Comparison of ENCODE assay signal across 24 mouse cellular contexts in the genomic region with DNA sequence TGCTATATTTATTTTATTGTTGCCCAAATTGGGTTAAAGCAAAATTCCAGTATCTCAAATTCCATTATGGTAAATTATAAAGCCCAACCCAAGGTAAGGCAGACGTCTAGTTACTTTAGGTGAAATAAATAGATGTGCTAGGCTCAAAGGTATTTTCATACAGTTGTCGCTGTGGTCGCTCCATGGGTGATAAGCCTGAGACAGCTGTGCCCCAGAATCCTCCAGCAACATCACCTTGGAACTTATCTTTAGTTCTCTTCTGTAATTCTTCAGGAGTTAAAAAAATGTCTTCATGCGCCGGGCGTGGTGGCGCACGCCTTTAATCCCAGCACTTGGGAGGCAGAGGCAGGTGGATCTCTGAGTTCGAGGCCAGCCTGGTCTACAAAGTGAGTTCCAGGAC.
"Had no signal": no experiment of that assay in that cellular context is flagged by ENCODE, and none has a peak within 500 bp of the region (broad histone marks: within the 10 kb centered on the region; RNA-seq: fewer than 3 reads in every experiment).

No protein-coding gene starts in this region.

- H3K27ac ChIP-seq: heart, embryonic 15.5 days; hindbrain, embryonic 13.5 days; hindbrain, embryonic 15.5 days; hindbrain, postnatal 0 days; kidney, embryonic 15.5 days; kidney, postnatal 0 days; limb, embryonic 13.5 days; limb, embryonic 15.5 days; liver, embryonic 13.5 days had no signal

- H3K9me3 ChIP-seq: hindbrain, embryonic 13.5 days; hindbrain, embryonic 15.5 days; kidney, embryonic 15.5 days; limb, embryonic 13.5 days; limb, embryonic 15.5 days had no signal

- H3K9ac ChIP-seq: heart, embryonic 15.5 days; hindbrain, embryonic 13.5 days; hindbrain, embryonic 15.5 days; kidney, embryonic 15.5 days; limb, embryonic 13.5 days; limb, embryonic 15.5 days; liver, embryonic 13.5 days had no signal

- H3K36me3 ChIP-seq: heart, embryonic 15.5 days; hindbrain, embryonic 13.5 days; hindbrain, embryonic 15.5 days; kidney, embryonic 15.5 days; limb, embryonic 13.5 days; limb, embryonic 15.5 days had no signal

- ATAC-seq: hindbrain, postnatal 0 days; intestine, embryonic 16.5 days had no signal

- H3K27me3 ChIP-seq: heart, embryonic 13.5 days; heart, embryonic 15.5 days; hindbrain, embryonic 13.5 days; hindbrain, embryonic 15.5 days; kidney, embryonic 15.5 days; limb, embryonic 13.5 days; limb, embryonic 15.5 days; liver, embryonic 13.5 days had no signal

- DNase-seq: gastrocnemius, postnatal 14 days; heart, postnatal 14 days; heart, postnatal 36 days; kidney, adult 11 months; kidney, adult 2 months; kidney, adult 9 months; kidney, postnatal 14 days; kidney, postnatal 36 days; layer of hippocampus, adult 9-11 months; layer of hippocampus, postnatal 36 days; left cerebral cortex, postnatal 4 days; liver, embryonic 13.5 days had no signal

- H3K4me2 ChIP-seq: heart, embryonic 11.5 days; heart, embryonic 13.5 days; heart, embryonic 15.5 days; hindbrain, embryonic 13.5 days; hindbrain, embryonic 15.5 days; kidney, embryonic 15.5 days; limb, embryonic 13.5 days; limb, embryonic 15.5 days; liver, embryonic 13.5 days had no signal

- H3K4me3 ChIP-seq: heart, adult 2 months; heart, embryonic 13.5 days; heart, embryonic 15.5 days; hindbrain, embryonic 13.5 days; hindbrain, embryonic 15.5 days; kidney, embryonic 15.5 days; limb, embryonic 13.5 days; limb, embryonic 15.5 days; liver, embryonic 13.5 days had no signal

- H3K4me1 ChIP-seq: hindbrain, embryonic 15.5 days had no signal
